Mouse (Mus musculus) hindbrain, embryonic 12.5 days (tissue): Measurements from ENCODE around the gene Kcnk18. TPM values are rescaled to one million over a fixed set of nuclear protein-coding genes. Genes with fewer than 3 reads are reported as not detected.

Experiments used
- ATAC-seq: fragments of 200-750 bp; cut with Nextera tagmentation; 2 replicates; pipeline ENCODE4 v1.8.0; 2017; ENCODE audit warnings: moderate TSS enrichment; ENCODE audit not compliant: low FRiP score
- H3K27ac ChIP-seq: fragments of 300-500 bp; sonication (generic); 2 replicates; pipeline ENCODE4 v1.5.1; 2016; ENCODE audit warnings: mild to moderate bottlenecking
- H3K27me3 ChIP-seq: fragments of 300-500 bp; sonication (generic); 2 replicates; pipeline ENCODE4 v1.6.1; 2016; ENCODE audit warnings: mild to moderate bottlenecking
- H3K36me3 ChIP-seq: fragments of 300-500 bp; sonication (generic); 2 replicates; pipeline ENCODE4 v1.6.1; 2016; ENCODE audit warnings: mild to moderate bottlenecking
- H3K4me1 ChIP-seq: fragments of 300-500 bp; sonication (generic); 2 replicates; pipeline ENCODE4 v1.6.1; 2016
- H3K4me2 ChIP-seq: fragments of 300-500 bp; sonication (generic); replicated peaks from 2 replicates; pipeline ENCODE4 v1.6.1; 2016; ENCODE audit warnings: mild to moderate bottlenecking
- H3K4me3 ChIP-seq: fragments of 300-500 bp; sonication (generic); 2 replicates; pipeline ENCODE4 v1.5.1; 2016; ENCODE audit warnings: mild to moderate bottlenecking
- H3K9ac ChIP-seq: fragments of 300-500 bp; sonication (generic); 2 replicates; pipeline ENCODE4 v1.6.1; 2016; ENCODE audit warnings: mild to moderate bottlenecking, moderate library complexity
- H3K9me3 ChIP-seq: fragments of 300-500 bp; sonication (generic); replicated peaks from 2 replicates; pipeline ENCODE4 v1.6.1; 2016; ENCODE audit warnings: mild to moderate bottlenecking
- WGBS: fragments of 180-500 bp; shearing (Covaris S2); methylation state at CpG from one replicate; pipeline ENCODE4 v1.1.7; 2016; 5-methylcytosine and 5-hydroxymethylcytosine counted together
- polyA plus RNA-seq: library from polyadenylated mRNA; unstranded; fragments of >200 nt; fragmentation: Nextera tagmentation; extraction: Ambion mirVana; gene quantifications from 2 replicates; pipeline ENCODE4 v1.2.1, GENCODE M21; 2016

Gene Kcnk18
- polyA plus RNA-seq, 1 experiment from 2014 or later: not detected

DNA sequence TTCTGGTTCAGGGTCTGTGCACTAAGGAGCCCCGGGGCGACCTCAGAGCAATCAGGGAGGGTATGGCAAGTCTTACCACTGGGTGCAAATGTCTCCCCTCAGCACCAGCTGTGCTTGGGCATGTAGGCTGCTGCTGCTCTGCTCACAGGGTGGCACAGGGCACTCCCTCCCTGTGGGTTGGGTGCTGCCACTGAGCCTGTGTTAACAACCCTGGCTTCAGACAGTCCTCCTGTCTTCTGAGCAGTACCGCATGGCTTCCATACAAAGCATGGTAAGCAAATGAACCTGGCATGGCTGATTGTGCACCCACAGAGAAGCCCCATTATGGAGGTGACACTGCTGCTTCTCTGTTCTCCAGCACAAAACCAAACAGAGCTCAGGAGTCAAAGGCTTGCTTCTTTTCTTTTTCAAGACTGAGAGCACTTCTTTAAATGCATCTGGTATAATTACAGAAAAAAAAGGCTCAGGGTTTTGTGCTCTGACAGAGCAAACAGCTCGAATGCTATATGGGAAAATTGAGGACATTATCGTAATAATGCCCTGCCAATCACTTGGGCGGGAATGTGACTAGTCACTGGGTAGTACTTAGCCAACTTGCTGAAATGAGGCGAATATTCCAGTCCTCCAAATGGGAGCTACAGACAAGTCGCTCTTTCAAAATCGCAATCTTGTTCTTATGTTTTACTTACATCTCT is 46.0 kb downstream of the Kcnk18 start:
- Histone ChIP-seq H3K9ac (0 out of 2 replicates have a peak overlapping the region, but pooled peaks have one; percentile 13), H3K4me2 (no peak overlapping the region), H3K9me3 (no peaks in the 10 kb centered on the region), H3K36me3 (no peaks in the 10 kb centered on the region), H3K4me3 (no peak overlapping the region), H3K4me1 (peaks cover 43% of the 10 kb centered on the region), H3K27ac (no peak overlapping the region), H3K27me3 (peaks cover 33% of the 10 kb centered on the region)
- 60% methylated on average over 9 of the region's 9 CpGs for whole genome bisulfite sequencing
- no peak for ATAC-seq

DNA sequence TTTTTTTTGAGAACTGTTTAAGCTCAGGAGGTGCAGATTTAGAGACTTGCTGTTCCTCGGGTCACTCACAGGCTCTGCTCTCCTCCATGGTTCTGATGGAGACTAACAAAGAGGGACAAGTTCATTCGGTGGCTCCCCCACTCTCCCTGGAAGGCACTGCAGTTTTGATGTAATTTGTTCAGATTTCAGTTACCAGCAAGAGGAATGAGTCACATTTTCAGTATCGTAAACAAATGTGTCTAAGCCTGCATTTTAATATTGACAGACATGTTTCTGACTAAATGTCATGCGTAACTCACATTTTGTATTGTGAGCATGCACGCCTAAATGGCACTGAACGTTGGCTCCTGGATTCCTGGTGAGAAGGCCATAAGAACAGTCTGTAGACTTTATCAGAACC is 46.9 kb downstream of the Kcnk18 start:
- H3K9me3 ChIP-seq: no peaks in the 10 kb centered on the region
- H3K27me3 ChIP-seq: peaks cover 29% of the 10 kb centered on the region
- no peak overlapping the region for H3K27ac ChIP-seq
- peaks cover 35% of the 10 kb centered on the region for H3K4me1 ChIP-seq
- H3K9ac ChIP-seq: no peak overlapping the region
- no peaks in the 10 kb centered on the region for H3K36me3 ChIP-seq
- no peak for ATAC-seq
- WGBS: 51% methylated on average over 6 of the region's 6 CpGs
- H3K4me2 ChIP-seq: no peak overlapping the region
- no peak overlapping the region for H3K4me3 ChIP-seq

DNA sequence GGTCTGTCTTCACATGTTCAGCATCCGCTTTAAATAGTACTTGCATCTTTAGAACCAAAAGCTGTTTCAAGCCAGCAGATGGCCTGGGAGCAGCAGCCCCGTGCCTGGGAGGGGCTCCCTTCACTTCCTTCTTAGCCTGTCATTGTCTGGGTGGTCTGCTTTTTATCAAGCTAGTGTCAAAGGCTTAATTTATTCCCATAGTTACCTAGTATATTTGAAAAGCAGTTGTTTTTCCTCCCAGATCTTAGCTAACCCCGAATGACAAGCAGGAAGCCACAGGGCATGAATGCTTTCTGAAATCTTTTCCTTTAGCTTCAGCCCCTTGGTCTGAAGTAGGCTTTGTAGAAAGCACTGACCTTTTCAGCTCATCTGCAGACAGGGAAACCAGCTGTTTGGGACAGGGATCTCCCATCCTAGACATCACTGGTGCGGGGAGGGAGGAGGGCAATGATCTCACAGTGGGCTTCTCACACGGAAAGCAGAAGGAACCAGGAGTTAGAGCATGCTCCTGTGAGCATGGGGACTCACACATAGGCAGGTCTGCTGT is 48.5 kb downstream of the Kcnk18 start:
- no peak overlapping the region for H3K9ac ChIP-seq
- no peaks in the 10 kb centered on the region for H3K36me3 ChIP-seq
- ATAC-seq: peak; percentile 67; the same call in 1 of the 2 replicates
- peaks cover 28% of the 10 kb centered on the region for H3K4me1 ChIP-seq
- no peak overlapping the region for H3K4me2 ChIP-seq
- H3K4me3 ChIP-seq: no peak overlapping the region
- 12% methylated on average over 5 of the region's 5 CpGs for WGBS
- H3K27me3 ChIP-seq: peaks cover 14% of the 10 kb centered on the region
- no peaks in the 10 kb centered on the region for H3K9me3 ChIP-seq
- H3K27ac ChIP-seq: peak overlapping the region; percentile 42

DNA sequence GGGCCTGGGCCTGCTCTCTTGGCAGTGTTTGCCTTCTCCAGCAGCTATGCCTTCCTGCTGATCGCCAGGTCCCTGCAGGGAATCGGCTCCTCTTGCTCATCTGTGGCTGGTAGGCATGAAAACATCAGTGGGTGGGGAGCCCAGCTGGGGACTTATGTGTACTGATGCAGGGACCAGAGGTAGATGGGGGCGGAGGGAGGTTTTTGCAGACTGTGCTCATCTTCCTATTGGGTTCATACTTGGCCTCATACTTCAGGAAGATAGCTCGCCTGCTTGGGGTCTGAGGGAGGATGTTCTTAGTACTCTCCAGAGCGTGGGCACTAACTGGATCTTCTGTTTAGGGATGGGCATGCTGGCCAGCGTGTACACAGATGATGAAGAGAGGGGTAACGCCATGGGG is 54.2 kb downstream of the Kcnk18 start:
- 89% methylated on average over 7 of the region's 7 CpGs for WGBS
- H3K4me2 ChIP-seq: no peak overlapping the region
- no peak for ATAC-seq
- no peaks in the 10 kb centered on the region for H3K9me3 ChIP-seq
- H3K27ac ChIP-seq: no peak overlapping the region
- H3K9ac ChIP-seq: no peak overlapping the region
- no peaks in the 10 kb centered on the region for H3K27me3 ChIP-seq
- H3K36me3 ChIP-seq: no peaks in the 10 kb centered on the region
- no peak overlapping the region for H3K4me3 ChIP-seq
- H3K4me1 ChIP-seq: peaks cover 5% of the 10 kb centered on the region; the same call in 1 of the 2 replicates

DNA sequence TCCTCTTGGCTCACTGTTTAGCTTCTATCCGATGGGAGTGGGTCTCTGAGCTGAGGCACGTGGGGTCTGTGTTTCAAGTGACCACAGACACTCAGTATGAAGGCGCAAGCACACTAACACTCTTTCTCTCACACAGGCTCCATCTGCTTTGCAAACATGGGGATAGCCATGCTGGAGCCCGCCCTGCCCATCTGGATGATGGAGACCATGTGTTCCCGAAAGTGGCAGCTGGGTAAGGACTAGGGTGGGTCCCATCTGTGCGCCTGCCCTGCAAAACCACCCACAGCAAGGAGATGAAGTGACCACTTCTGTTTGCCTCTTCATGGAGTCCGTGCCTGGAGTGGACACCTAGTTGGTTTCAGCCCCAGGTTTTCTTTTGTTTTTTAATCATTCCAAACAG is 57.3 kb downstream of the Kcnk18 start:
- peaks cover 5% of the 10 kb centered on the region; the same call in 1 of the 2 replicates for H3K4me1 ChIP-seq
- no peaks in the 10 kb centered on the region for H3K27me3 ChIP-seq
- ATAC-seq: no peak
- H3K9me3 ChIP-seq: no peaks in the 10 kb centered on the region
- no peak overlapping the region for H3K9ac ChIP-seq
- 78% methylated on average over 7 of the region's 7 CpGs for WGBS
- H3K36me3 ChIP-seq: no peaks in the 10 kb centered on the region
- no peak overlapping the region for H3K27ac ChIP-seq
- H3K4me3 ChIP-seq: no peak overlapping the region
- H3K4me2 ChIP-seq: no peak overlapping the region

DNA sequence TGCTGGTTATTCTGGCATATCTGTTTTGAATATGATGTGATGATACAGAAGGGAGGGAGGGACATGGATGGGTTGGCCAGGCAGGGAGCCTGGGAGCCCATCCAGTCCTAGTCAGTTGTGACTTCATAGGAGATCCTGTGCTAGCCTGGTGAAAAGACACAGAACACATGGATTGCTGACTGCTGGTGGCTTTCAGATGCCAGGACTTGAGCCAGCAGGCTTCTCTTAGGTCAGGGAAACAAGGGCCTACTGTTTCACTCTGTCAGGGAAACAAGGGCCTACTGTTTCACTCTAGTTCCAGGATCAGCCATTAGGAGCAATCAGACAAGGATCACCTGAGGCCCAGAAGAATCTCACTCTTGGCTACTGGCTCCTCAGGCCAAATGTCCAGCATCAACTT is 61.8 kb downstream of the Kcnk18 start:
- Histone ChIP-seq H3K27me3 (no peaks in the 10 kb centered on the region), H3K27ac (no peak overlapping the region), H3K9me3 (no peaks in the 10 kb centered on the region), H3K4me1 (peaks cover 5% of the 10 kb centered on the region; the same call in 1 of the 2 replicates), H3K4me3 (no peak overlapping the region), H3K9ac (no peak overlapping the region), H3K4me2 (no peak overlapping the region), H3K36me3 (no peaks in the 10 kb centered on the region)
- ATAC-seq: no peak

DNA sequence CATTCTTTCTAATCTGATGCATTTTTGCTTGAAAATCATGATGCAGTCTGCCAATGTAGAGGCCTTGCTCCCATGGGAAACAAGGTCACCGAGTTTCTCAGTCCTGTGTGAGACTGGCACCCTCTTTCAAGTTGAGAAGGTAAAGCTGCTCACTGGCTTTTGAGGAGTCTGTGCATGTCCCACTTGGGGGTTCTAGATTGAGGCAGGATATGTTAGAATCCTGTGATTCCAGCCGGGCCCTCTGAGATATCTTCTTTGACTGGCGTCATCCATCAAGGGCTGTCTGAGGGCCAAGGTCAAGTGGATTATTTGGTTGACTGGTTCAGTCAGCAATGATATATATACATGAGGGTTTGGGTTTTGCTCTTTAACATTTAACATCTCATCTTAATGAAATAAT is 63.0 kb downstream of the Kcnk18 start:
- no peaks in the 10 kb centered on the region for H3K36me3 ChIP-seq
- H3K27me3 ChIP-seq: no peaks in the 10 kb centered on the region
- no peak overlapping the region for H3K4me3 ChIP-seq
- no peaks in the 10 kb centered on the region for H3K9me3 ChIP-seq
- H3K9ac ChIP-seq: no peak overlapping the region
- no peak overlapping the region for H3K27ac ChIP-seq
- 74% methylated on average over 3 of the region's 3 CpGs for WGBS
- no peaks in the 10 kb centered on the region; the same call in 1 of the 2 replicates for H3K4me1 ChIP-seq
- no peak overlapping the region for H3K4me2 ChIP-seq
- ATAC-seq: no peak

Other genes starting within 250 kb of the Kcnk18 start
- 8.0 and 8.9 TPM in 2 replicates for gene Shtn1, start 143.1 kb upstream of the Kcnk18 start, polyA plus RNA-seq
- gene Vax1, start 49.2 kb upstream of the Kcnk18 start, polyA plus RNA-seq: not detected in 2 replicates
- 17.5 and 17.9 TPM in 2 replicates for gene Slc18a2, start 41.7 kb downstream of the Kcnk18 start, polyA plus RNA-seq
- 7.2 TPM in 1 of 2 replicates, not detected in the other for gene Rps12-ps3, start 103.1 kb downstream of the Kcnk18 start, polyA plus RNA-seq
- gene Pdzd8, start 126.6 kb downstream of the Kcnk18 start, polyA plus RNA-seq: 16.7 and 18.9 TPM in 2 replicates
- 2.8 and 4.8 TPM in 2 replicates for gene Emx2, start 239.2 kb downstream of the Kcnk18 start, polyA plus RNA-seq